Mouse (Mus musculus) left cerebral cortex, postnatal 4 days (tissue): Measurements from ENCODE around the gene Foxn3. TPM values are rescaled to one million over a fixed set of nuclear protein-coding genes. Genes with fewer than 3 reads are reported as not detected.

Source experiments
- DNase-seq: peaks from one replicate; pipeline ENCODE4 v3.0.0-alpha.2; 2022
- intact Hi-C: fragments of 180-260 bp; cut with DNase I; formaldehyde crosslinking; loops from one replicate; pipeline ENCODE4 v1.15.1; 2025
- total RNA-seq, 2 experiments: library from RNA; stranded (reverse); gene quantifications; 2 replicates each; pipeline ENCODE4 v1.2.3; 2021

Gene Foxn3
- total RNA-seq, 2 experiments from 2014 or later = 73.5 to 79.5 TPM

GRCm38 (mm10) chr12:99392944-99393866, 170.2 kb downstream of the Foxn3 start:
- peak; percentile 90 for DNase-seq
- intact Hi-C loops = loop anchor here (5.0 to 10.0 kb wide), 2 partner anchors 301 to 462 kb away; no protein-coding TSS in a partner anchor

GRCm38 (mm10) chr12:99391942-99392880, 171.2 kb downstream of the Foxn3 start:
- intact Hi-C loops = loop anchor here (5.0 to 10.0 kb wide), 2 partner anchors 300 to 463 kb away; no protein-coding TSS in a partner anchor
- DNase-seq = peak; percentile 98

GRCm38 (mm10) chr12:99390429-99390828, 173.0 kb downstream of the Foxn3 start:
- intact Hi-C loops = loop anchor here (5.0 to 10.0 kb wide), 2 partner anchors 298 to 464 kb away; no protein-coding TSS in a partner anchor
- DNase-seq = no peak

- no peak for DNase-seq
- intact Hi-C loops = no loop called here
Measured at GRCm38 (mm10) chr12:99389244-99389643, 174.1 kb downstream of the Foxn3 start.

GRCm38 (mm10) chr12:99385897-99386834, 177.2 kb downstream of the Foxn3 start:
- DNase-seq = no peak
- intact Hi-C loops = no loop called here

- intact Hi-C loops = no loop called here
- no peak for DNase-seq
Measured at GRCm38 (mm10) chr12:99385073-99385472, 178.3 kb downstream of the Foxn3 start.

GRCm38 (mm10) chr12:99381317-99381716, 182.1 kb downstream of the Foxn3 start:
- intact Hi-C loops = no loop called here
- no peak for DNase-seq

- intact Hi-C loops = no loop called here
- DNase-seq = no peak
Measured at GRCm38 (mm10) chr12:99380855-99381262, 182.5 kb downstream of the Foxn3 start.

GRCm38 (mm10) chr12:99380124-99380523, 183.3 kb downstream of the Foxn3 start:
- intact Hi-C loops = no loop called here

GRCm38 (mm10) chr12:99378284-99378683, 185.1 kb downstream of the Foxn3 start:
- no peak for DNase-seq

More at GRCm38 (mm10) chr12:99380124-99380523, 183.3 kb downstream of the Foxn3 start:
- DNase-seq = no peak

GRCm38 (mm10) chr12:99377705-99378104, 185.7 kb downstream of the Foxn3 start:
- DNase-seq = no peak
- intact Hi-C loops = no loop called here

More at GRCm38 (mm10) chr12:99378284-99378683, 185.1 kb downstream of the Foxn3 start:
- intact Hi-C loops = no loop called here

- intact Hi-C loops = no loop called here
Measured at GRCm38 (mm10) chr12:99377069-99377468, 186.3 kb downstream of the Foxn3 start.

GRCm38 (mm10) chr12:99375878-99376454, 187.4 kb downstream of the Foxn3 start:
- intact Hi-C loops = no loop called here

More at GRCm38 (mm10) chr12:99377069-99377468, 186.3 kb downstream of the Foxn3 start:
- DNase-seq = no peak

GRCm38 (mm10) chr12:99375426-99375825, 188.0 kb downstream of the Foxn3 start:
- no peak for DNase-seq
- intact Hi-C loops = no loop called here

More at GRCm38 (mm10) chr12:99375878-99376454, 187.4 kb downstream of the Foxn3 start:
- DNase-seq = no peak

- intact Hi-C loops = no loop called here
Measured at GRCm38 (mm10) chr12:99374099-99374600, 189.2 kb downstream of the Foxn3 start.

GRCm38 (mm10) chr12:99373584-99373983, 189.8 kb downstream of the Foxn3 start:
- DNase-seq = no peak
- intact Hi-C loops = no loop called here

More at GRCm38 (mm10) chr12:99374099-99374600, 189.2 kb downstream of the Foxn3 start:
- peak; percentile 90 for DNase-seq

- intact Hi-C loops = no loop called here
- no peak for DNase-seq
Measured at GRCm38 (mm10) chr12:99371500-99371899, 191.9 kb downstream of the Foxn3 start.

- no peak for DNase-seq
- intact Hi-C loops = no loop called here
Measured at GRCm38 (mm10) chr12:99368251-99368650, 195.1 kb downstream of the Foxn3 start.

- no peak for DNase-seq
- intact Hi-C loops = no loop called here
Measured at GRCm38 (mm10) chr12:99365999-99366398, 197.4 kb downstream of the Foxn3 start.
